Mouse (Mus musculus) cortical plate, adult 2 months (tissue): ENCODE results near the gene Arid1b. TPM values are rescaled to one million over a fixed set of nuclear protein-coding genes. Genes with fewer than 3 reads are reported as not detected.
A peak's percentile ranks its signal among the peaks of the same experiment; 100 is the strongest.

ENCODE experiments used
- H3K27ac ChIP-seq: fragments of 200-500 bp; 2 replicates; pipeline ENCODE4 v1.5.1; 2012; ENCODE audit warnings: low read length, control low read depth, inconsistent platforms; ENCODE audit not compliant: insufficient read depth
- H3K4me1 ChIP-seq: fragments of 200-500 bp; 2 replicates; pipeline ENCODE4 v1.6.1; 2011; ENCODE audit warnings: low read length; ENCODE audit not compliant: control insufficient read depth, insufficient read depth
- H3K4me3 ChIP-seq: fragments of 200-500 bp; 2 replicates; pipeline ENCODE4 v1.5.1; 2011; ENCODE audit warnings: mild to moderate bottlenecking, low read length, control low read depth; ENCODE audit not compliant: insufficient read depth
- CTCF ChIP-seq: fragments of 200-500 bp; IDR thresholded peaks from 2 replicates; pipeline ENCODE4 v1.5.1; 2011; ENCODE audit warnings: mild to moderate bottlenecking, control low read depth, low read length; ENCODE audit not compliant: insufficient read depth; ENCODE audit errors: extremely low read depth
- POLR2A ChIP-seq: fragments of 200-500 bp; IDR thresholded peaks from 2 replicates; pipeline ENCODE4 v1.6.1; 2011; ENCODE audit warnings: mild to moderate bottlenecking, low read length, control low read depth; ENCODE audit not compliant: insufficient read depth; ENCODE audit errors: extremely low read depth
- polyA plus RNA-seq: library from polyadenylated mRNA; depleted of rRNA; stranded (reverse); fragments of >200 nt; gene quantifications from 2 replicates; pipeline ENCODE4 v1.2.3, GENCODE M21; 2012

The Arid1b gene
- polyA plus RNA-seq, 1 experiment = 22.8 TPM

DNA sequence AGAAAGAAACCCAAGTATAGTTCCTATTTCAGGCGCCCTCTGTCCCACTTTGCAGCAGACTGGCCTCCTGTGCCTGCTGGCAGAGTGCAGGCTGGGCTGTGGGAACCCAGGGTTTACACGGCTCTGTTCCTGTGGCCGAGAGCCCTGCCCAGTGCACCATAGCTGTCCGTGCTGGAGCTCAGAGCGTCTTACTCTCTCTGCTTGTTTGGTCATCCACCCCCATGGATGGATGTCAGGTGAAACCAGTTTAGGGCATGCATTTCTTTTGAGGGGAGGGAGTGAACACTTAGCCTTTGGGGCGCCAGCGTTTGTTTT lies 301.8 kb downstream of the Arid1b start:
- no peak overlapping the region for H3K4me3 ChIP-seq
- H3K4me1 ChIP-seq = peaks cover 21% of the 10 kb centered on the region
- peak overlapping the region; percentile 76 for H3K27ac ChIP-seq
- no peak for TF ChIP-seq CTCF
- TF ChIP-seq POLR2A = no peak

GRCm38 (mm10) chr17:5297491-5297890 lies 303.4 kb downstream of the Arid1b start:
- peaks cover 21% of the 10 kb centered on the region for H3K4me1 ChIP-seq
- TF ChIP-seq POLR2A = no peak
- TF ChIP-seq CTCF = no peak
- H3K4me3 ChIP-seq = no peak overlapping the region
- H3K27ac ChIP-seq = 0 out of 2 replicates have a peak overlapping the region, but pooled peaks have one; percentile 6

GRCm38 (mm10) chr17:5297984-5298383 lies 303.9 kb downstream of the Arid1b start:
- TF ChIP-seq CTCF (no peak), POLR2A (no peak)
- Histone ChIP-seq H3K4me3 (no peak overlapping the region), H3K4me1 (peaks cover 21% of the 10 kb centered on the region), H3K27ac (0 out of 2 replicates have a peak overlapping the region, but pooled peaks have one; percentile 6)

DNA sequence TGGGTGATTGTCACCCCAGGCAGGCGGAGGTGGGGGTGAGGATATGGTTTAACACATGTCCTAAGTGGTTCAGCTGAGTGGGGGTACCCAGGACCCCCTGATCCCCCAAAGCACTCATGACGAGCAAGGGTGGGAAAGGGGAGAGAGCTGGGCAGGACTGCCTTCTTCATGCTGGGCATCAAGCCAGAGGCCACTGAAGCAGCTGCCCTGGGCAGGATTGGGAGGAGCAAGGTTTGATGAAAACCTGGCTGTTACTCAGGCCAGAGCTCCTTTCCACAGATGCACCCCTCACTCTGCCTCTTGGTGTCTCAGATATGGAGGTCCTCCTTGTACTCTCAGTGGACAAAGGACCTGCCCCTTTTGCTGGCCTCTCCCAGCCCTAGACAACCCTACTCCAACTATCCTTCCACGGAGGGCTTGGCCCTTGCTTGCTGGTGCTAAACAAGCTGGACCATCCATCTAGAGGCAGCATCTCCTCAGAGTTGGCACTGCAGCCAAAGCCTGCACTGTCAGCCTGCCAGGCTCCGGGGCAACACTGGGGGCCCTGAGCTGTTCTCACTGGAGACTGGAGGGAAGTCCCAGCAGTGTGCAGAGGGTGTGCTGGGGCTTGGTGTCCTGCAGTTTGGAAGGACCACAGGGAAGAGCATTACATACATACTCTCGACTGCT lies 304.9 kb downstream of the Arid1b start:
- Histone ChIP-seq H3K4me1 (peaks cover 21% of the 10 kb centered on the region), H3K4me3 (no peak overlapping the region), H3K27ac (no peak overlapping the region)
- TF ChIP-seq CTCF (no peak), POLR2A (no peak)

- H3K4me3 ChIP-seq = no peak overlapping the region
- TF ChIP-seq CTCF (no peak), POLR2A (no peak)
- H3K4me1 ChIP-seq = peaks cover 7% of the 10 kb centered on the region
- H3K27ac ChIP-seq = no peak overlapping the region
Observed at GRCm38 (mm10) chr17:5302971-5303746, 309.0 kb downstream of the Arid1b start.

DNA sequence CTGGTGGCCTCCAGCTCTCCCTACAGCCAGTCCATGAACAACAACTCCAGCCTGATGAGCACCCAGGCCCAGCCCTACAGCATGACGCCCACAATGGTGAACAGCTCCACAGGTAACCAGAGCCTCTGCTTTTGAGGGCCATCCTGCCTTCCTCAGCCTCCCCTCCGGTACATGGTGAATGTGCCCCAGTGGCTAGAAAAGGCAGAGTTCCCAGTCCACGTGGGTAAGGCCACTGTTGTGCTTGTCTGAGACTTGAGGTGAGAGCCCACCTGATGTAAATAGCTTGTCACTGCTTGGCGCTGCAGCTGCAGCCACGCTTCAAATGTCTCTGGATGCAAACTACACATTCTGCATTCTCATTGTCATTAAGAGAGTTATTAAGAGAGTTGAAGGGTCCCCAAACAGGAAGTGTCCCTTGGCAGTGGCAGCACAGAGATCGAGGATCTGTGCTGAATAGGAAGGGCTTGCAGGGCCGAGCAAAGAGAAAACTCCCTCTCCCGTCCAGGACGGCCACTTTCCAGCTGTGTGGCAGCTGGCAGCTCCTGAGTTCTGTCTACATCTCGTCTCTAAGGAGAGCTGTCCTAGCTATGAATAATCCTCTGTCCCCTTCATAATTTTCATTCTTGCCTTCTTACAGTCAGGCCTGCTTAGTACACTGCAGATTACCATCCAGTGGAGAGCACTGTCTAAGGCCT lies 311.8 kb downstream of the Arid1b start:
- H3K4me1 ChIP-seq = peaks cover 7% of the 10 kb centered on the region; the same call in 1 of the 2 replicates
- no peak overlapping the region for H3K4me3 ChIP-seq
- no peak overlapping the region for H3K27ac ChIP-seq
- TF ChIP-seq POLR2A (no peak), CTCF (no peak)

- TF ChIP-seq CTCF (no peak), POLR2A (no peak)
- Histone ChIP-seq H3K4me3 (no peak overlapping the region), H3K4me1 (peaks cover 12% of the 10 kb centered on the region), H3K27ac (no peak overlapping the region)
Observed at GRCm38 (mm10) chr17:5309930-5310329, 315.8 kb downstream of the Arid1b start.

GRCm38 (mm10) chr17:5310425-5310888 lies 316.3 kb downstream of the Arid1b start:
- Histone ChIP-seq H3K4me3 (no peak overlapping the region), H3K4me1 (peaks cover 12% of the 10 kb centered on the region), H3K27ac (no peak overlapping the region)
- TF ChIP-seq CTCF (no peak), POLR2A (no peak)

DNA sequence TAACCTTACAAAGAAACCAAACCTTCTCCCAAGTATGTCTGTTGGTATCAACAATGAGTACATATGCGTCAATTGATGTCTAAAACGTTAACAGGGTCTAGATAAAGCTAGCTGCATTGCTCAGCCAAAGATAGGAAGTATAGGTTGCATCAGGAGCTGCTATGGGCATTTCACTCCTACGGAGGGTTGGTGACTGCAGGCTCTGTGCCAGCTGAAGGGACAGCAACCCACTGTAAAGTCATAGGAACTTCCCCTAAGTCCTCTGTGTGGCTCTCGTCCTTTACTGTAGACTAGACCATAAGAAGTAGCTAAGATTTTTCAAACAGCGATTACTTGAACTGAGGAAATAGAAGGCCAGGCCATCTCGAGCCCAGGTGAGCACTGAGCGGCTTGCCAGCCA lies 316.9 kb downstream of the Arid1b start:
- Histone ChIP-seq H3K4me1 (peaks cover 12% of the 10 kb centered on the region), H3K27ac (no peak overlapping the region), H3K4me3 (no peak overlapping the region)
- no peak for TF ChIP-seq CTCF
- TF ChIP-seq POLR2A = no peak
